Mouse (Mus musculus): ENCODE results near the gene Tnfrsf11a. TPM values are rescaled to one million over a fixed set of nuclear protein-coding genes. Genes with fewer than 3 reads are reported as not detected.
"Not testable (repeated sequence)": the region's sequence is repeated elsewhere in the genome, so short reads cannot be mapped to it uniquely, and the experiment has no call there.

Tnfrsf11a gene
- total RNA-seq, 2 experiments from 2014 or later = 0.54 to 1.5 TPM

DNA sequence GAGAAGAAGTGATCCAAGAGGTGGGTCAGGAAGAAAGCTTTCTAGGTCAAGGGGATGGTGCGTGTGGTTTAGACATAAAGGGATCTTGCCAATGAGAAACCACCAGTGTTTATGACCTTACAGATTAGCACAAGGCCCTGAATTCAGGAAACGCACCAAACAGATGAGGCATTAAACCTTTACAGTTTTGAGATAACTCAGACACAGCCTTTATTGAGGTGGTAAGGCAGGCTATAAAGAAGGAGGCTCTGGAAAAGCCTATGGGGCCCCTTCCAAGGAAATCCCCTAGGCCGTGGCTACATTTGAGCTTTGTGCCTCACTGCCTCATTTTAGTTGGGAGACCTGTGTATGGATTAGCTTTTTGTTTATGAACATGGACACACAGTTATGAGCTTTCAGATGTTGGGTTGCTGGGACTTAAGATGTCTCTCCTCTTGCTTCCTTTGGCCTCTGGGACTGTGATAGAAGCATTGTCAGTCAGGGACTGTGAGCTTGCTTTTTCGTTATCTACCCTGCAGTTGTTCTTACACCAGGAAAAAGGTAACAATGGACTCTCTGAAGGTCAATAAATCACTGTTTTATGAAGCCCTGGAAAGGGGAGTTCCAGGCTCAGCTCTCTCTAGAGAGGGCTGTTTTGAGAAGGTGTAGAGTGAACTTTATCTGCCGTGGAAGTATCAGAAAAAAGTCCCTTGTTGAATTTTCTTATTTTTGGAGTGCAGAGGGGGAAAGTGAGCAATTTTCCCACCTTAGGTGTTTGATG is 3.9 kb downstream of the Tnfrsf11a start:
- no peak for ATAC-seq (replicated peaks; ENCODE audit: poor library complexity, severe bottlenecking)

DNA sequence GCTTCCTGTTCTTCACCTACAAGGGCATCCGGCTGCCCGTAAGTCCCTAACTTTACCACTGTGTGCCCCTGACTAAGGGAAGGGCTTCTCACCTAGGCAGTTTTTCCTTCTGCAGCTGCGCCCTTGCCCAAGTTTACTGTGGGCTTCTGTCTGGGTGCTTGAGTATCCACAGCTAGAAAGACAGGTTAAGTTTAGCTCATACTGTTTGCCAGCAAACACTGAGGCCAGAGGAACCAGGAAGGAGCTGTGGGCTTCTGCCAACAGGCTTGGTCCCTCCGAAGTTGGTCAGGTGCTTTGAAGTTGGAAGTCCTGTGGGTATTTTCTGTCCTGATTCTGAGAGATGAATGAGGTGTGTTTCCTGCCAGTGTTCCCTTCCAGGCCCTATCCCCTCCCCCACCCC is 4.6 kb downstream of the Tnfrsf11a start:
- ATAC-seq (replicated peaks; ENCODE audit: poor library complexity, severe bottlenecking) = no peak

DNA sequence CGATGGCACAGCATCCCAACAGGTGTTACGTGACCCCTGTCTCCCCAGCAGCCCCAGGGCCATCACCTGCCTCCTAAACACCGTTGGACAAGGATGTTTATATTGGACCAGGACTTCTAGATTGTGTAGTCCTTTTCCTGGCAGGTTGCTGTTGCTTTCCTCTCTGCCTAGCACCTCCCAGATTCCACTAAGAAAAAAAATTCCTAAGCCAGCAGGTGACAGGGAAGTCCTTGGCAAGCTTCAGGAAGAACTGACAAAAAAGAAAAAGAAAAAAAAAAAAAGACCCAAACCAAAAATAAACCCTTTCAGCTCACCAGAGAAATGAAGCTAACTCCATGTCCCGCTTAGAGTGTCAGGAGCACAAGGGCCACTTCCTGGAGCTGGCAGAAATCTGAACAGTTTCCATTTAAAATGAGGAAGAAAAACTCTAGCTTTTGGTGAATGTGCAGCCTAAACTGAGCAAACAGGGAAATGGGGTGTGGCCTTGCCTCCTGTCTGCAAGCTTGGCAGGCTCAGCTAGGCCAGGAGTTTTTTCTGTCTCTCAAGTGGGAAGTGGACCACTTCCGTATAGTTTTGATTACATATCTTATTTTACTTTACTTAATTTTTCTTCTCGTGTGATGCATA is 6.3 kb downstream of the Tnfrsf11a start:
- peak; percentile 88 for ATAC-seq (replicated peaks; ENCODE audit: poor library complexity, severe bottlenecking)

DNA sequence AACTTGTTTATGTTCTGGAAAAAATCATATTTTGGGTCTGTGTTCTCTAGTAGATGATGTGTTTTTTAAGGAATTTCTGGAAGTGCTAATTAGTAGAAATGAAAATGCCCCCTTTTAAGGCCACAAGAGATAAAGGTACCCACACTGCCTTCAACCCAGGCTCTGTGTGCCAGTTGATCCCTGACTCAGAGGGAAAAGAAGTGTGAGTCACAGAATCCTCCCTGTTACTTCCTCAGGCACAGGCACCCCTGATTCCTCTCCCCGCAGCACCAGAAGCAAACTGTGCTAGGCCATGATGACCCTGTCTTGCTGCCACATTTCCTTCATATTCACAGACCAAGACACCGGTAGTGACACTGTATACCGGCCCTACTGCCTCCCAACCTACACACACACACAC is 9.6 kb downstream of the Tnfrsf11a start:
- peak; percentile 48 for ATAC-seq (replicated peaks; ENCODE audit: poor library complexity, severe bottlenecking)

DNA sequence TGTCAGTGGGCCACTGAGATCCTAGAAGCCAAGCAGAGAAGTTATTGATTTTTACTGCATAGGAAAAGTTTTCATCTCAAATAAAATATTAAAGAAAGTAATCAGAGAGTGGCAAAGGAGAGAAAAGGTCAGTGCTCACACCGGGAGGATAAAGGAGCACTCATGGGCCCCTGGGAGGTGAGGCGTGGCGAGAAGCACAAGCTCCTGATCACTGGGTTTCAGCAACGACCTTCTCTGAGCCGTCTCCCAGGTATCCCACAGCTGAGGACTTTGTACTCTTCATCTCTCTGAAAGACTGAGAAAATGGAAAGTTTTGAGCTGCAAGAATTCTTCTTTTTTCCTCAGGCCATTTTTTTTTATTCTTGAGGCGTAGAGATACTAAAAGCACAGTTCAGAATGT is 14.2 kb downstream of the Tnfrsf11a start:
- no peak for ATAC-seq (replicated peaks; ENCODE audit: poor library complexity, severe bottlenecking)

DNA sequence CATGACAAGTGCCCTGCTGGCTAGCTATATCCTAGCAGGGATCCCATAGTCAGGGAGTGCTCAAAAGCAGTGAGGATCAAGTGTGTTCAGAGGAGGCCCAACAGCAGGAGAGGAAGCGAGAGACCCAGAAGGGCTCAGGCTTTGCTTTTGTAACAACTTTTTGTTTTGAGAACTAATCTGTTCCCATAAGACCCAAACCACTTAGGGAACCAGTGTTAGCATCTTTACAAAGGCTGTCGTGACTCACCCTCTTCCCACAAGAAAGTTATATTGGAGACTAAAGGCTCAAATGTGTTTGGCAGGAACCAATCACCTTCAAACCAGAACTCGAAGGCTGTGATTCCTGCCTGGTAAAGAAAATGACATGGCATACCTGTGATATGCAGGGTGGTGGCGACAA is 15.2 kb downstream of the Tnfrsf11a start:
- ATAC-seq (replicated peaks; ENCODE audit: poor library complexity, severe bottlenecking) = no peak

DNA sequence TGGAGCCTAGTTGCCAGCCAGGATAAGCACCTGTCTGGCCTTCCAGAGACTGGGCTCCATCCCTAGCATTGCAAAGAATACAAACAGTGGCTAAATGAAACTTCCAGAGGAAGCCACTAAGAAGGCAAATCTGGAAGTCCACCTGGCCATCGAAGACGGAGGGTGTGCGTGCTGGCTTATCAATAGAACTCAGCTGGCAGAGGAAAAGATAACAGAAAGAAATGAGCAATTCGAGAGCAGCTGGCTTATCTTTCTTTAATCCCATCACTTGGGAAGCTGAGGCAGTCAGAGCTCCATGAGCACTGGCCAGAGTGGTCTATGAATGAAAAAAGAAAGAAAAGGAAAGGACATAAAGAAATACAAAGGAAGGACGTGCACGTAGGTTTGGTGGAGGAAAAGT is 20.1 kb downstream of the Tnfrsf11a start:
- no peak for ATAC-seq (replicated peaks; ENCODE audit: poor library complexity, severe bottlenecking)

DNA sequence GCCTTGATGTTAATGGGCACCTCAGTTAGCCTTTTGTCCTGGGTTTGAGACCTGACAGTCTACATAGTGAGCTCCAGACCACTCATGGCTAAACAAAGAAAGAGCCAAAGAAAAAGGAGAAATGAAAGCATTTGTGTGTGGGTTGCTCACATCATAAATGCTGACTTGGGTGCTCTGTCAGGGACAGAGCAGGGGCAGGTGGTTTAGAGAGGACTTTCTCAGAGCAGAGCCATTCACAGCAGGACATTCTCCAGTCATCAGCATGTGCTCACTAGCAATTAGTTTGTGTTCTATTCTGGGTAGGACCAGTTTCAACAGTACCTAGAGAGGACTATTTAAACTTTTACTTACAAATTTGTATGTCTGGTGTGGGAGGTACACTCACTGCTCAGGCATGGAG is 20.7 kb downstream of the Tnfrsf11a start:
- ATAC-seq (replicated peaks; ENCODE audit: poor library complexity, severe bottlenecking) = peak; percentile 75

DNA sequence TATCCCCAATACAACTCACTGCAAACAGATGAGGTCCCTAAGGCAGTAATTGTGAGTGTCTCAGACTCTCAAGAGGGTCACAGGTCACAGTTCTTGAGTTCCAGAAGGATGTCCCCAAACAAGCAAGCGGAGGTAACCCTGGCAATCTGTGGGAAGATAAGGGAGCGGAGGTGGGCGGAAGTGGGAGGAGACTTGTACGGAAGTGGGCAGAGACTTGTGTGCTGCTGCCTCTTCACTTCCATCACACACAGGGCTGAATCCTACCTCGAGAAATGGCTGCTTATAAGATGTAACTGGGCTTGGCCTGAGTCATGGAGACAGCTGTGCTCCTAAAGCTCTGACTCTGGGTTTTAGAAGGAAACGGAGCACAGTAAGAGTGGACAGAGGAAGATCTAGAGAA is 22.4 kb downstream of the Tnfrsf11a start:
- peak; percentile 63 for ATAC-seq (replicated peaks; ENCODE audit: poor library complexity, severe bottlenecking)

DNA sequence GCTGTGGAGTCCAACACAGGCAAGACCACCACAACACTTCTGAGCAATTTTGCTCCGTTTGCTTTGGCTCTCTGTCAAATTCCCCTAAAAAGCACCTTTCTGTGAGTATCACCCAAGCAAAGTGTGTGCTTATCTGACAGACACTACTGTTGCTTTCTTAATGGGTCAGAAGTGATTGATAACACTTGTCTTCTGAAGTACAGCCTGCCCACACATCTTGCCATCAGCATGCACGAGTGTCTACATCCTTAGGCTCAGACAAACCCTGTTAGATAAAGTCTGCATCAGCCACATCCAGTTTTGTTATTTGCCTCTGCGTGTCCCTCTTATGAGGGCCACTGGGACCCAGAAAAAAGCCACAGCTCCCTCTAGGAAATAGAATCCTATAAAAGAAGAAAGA is 23.8 kb downstream of the Tnfrsf11a start:
- ATAC-seq (replicated peaks; ENCODE audit: poor library complexity, severe bottlenecking) = no peak

DNA sequence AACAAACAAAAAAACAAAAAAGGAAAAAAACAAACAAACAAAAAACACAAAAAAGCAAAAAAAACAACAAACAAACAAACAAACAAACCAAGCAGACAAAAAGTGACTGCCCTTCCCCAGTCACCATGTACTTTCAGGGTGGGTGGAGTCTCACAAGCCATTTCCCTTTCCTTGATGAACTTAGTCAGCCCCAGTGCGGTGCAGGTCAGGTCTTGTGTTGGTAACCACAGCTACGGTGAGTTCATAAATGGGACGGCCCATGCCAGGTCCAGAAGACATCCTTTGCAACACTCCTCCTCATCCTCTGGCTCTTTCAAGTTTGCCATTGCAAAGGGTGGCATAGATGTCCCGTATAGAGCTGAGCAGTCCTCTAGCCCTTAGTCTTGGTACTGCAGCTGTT is 25.0 kb downstream of the Tnfrsf11a start:
- ATAC-seq (replicated peaks; ENCODE audit: poor library complexity, severe bottlenecking) = peak; percentile 30

DNA sequence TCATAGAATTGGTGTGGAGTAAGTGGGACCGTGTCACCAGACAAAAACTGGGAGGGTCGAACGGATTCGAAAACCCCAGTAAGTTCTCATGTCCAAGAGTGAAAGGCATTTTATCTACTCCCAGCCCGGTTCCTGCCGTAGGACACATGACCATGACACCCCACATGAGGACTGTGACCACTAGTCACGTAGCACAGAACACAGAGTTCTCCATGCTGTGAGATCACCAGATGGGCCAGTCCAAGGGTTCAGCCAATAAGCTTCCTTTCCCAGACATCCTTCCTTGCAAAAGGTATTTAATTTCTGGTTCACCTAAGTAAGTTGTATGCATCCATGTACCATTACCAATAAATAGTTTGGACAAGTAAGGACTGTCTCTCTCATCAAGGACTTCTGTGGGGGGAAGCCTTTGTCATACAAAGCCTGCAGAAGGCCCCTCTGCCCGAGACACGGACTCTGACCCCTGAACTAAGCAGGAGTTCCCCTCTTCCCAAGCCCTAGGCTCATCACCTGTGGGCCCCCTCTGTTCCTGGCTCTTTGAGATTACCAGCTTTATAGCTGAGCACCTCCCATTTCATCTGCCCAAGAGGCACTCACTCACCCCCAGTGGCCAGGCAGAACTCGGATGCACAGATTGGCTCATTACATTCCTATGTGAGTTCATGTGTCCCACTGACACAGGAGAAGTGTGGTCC is 26.7 kb downstream of the Tnfrsf11a start:
- no peak for ATAC-seq (replicated peaks; ENCODE audit: poor library complexity, severe bottlenecking)

DNA sequence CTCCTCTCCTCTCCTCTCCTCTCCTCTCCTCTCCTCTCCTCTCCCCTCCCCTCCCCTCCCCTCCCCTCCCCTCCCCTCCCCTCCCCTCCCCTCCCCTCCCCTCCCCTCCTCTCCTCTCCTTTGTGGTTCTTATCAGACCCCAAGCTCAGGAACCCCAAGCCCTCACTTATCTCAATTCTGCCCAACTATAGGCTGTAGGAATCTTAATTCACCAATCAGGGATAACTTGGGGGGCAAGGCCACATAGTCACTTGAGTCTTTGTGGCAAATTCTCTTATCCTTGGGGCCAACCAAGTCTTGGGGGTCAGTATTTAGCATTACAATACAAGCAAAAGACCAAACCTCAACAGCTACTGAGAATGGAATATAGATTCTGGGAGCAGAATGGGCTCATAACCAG is 31.5 kb downstream of the Tnfrsf11a start:
- not testable (repeated sequence) for ATAC-seq (replicated peaks; ENCODE audit: poor library complexity, severe bottlenecking)

DNA sequence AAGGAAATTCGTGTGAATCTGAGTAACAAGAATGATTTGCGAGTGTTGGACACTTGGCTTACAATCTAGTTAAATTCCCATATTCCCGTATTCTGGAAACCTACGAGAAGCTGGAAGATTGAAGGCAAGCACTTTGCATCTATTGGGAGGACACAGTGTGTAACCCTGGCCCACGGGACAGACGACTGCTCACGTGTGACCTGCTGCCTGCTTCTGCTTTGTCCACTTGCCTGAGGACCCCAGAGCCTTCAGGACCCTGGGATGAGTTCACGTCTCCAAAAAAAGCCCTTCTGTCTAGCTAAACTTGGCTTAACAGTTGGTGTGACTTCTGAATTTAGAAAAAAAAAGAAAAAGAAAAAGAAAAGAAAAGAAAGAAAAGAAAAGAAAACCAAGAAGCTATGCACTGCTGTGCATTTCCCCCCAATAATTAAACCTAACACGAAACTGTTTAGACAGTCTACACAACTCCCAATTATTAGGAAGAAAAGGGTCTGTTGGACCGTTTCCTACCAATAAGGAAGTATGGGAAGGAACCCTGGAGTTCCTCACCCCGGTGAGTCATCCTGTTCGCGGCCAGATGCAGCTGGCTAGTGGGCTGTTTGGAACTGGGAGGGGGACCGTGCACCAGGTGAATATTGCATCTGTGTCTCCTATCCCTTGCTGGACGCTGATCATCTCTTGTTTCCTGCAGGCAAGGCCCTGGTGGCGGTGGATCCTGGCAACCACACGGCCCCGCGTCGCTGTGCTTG is 32.6 kb downstream of the Tnfrsf11a start:
- peak; percentile 59 for ATAC-seq (replicated peaks; ENCODE audit: poor library complexity, severe bottlenecking)

DNA sequence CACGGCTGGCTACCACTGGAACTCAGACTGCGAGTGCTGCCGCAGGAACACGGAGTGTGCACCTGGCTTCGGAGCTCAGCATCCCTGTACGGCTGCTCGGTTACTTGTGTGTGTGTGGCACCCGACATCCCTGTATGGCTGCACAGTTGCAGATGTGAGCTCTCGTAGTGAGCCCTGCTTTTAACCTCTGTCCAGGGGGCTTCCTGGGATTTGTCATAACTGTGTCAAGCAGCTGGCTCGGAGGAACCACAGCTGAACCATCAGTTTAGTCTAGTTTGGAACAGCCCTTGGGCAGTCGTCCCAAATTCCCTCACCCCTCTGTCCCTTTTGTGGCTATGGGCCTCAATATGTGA is 33.2 kb downstream of the Tnfrsf11a start:
- ATAC-seq (replicated peaks; ENCODE audit: poor library complexity, severe bottlenecking) = no peak

DNA sequence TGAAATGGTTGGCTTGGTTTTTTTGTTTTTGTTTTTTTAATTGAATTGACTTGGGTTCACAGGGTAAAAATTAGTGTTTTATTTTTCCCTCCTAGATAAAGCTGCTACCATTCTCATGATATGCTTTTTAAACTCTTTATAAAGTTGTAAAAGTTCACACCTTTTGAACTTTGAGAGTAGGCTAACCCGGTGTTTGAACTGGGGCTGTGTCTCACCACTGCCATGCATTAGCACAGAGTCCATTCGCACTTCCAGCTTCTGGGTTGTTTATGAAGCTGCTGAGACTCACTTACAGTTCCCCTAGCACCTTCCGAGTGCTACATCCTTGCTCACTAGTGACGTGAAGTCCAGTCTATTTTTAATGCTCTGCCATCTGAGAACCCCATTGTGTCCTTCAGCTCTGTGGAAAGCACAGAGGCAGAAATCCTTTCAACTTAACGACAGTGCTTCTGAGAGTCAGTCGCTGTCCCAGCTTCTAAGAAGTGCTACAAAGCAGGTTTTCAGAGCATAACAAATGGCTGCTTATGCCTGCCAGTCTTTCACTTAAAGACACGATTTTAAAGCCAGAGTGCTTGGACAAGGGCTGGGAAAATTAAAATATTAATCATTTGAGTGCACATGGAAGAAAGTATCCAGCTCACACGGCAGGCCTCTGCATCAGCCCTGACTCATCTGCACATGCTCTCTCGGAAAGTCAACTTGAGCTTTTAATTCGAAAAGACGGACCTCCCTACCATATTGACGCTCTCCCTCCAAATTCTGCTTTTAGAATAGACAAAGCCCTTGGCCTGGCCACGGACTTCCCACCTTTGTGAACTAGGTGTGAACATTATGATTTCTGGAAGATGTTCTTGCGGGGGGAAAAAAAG is 34.1 kb downstream of the Tnfrsf11a start:
- ATAC-seq (replicated peaks; ENCODE audit: poor library complexity, severe bottlenecking) = no peak

DNA sequence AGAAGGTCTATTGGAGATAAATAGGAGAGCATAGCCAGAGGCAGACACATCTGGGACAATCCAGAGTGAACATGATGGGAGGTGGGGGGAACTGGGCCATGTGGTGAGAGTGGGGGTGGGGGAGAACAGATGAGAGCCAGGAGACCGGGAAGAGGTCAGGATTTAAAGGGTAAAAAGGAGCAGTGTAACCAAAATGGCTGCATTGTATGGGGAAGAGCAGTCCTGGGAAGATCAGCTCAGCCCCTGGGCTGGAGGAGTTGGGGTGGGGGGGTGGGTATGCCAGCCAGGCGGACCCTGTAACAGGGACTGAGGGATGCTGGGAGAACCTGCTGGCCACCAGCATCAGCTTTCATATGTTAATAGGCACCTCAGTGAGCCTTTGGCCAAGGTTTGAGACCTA is 34.8 kb downstream of the Tnfrsf11a start:
- no peak for ATAC-seq (replicated peaks; ENCODE audit: poor library complexity, severe bottlenecking)

DNA sequence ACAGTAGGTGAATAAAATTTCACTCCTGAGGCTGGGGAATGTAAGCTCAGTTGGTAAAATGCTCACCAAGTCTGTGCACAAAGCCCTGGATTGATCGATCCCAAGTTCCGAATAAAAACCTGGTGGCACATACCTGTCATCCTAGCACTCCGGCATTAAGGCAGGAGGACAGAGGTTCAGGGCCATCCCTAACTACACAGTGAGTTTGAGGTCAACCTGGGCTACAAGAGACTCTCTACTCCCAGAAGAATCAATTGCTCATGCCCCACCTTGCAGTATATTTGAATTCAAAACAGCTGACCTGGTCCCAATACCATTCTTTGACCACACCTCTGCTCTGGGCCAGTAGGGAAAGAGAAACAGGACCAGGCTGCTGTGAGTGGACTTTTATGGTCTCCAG is 35.2 kb downstream of the Tnfrsf11a start:
- ATAC-seq (replicated peaks; ENCODE audit: poor library complexity, severe bottlenecking) = no peak

DNA sequence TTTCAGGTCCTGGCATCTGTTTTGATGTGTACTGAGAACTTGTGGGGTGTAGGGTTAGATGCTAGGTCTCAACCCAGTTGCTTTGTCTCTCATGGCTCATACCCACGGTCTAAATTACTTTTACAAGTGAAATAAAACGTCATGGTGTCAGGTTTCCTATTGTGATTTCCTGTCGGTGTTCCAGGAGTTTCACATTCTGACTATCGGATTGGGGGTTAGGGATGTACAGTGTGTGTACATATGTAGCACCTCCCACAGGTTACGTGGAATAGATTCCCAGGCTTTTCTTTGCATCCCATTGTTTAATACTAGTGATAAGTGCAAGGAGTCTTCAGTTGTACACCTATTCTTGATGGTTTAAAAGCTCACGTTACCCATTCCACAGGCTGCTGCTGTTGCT is 38.5 kb downstream of the Tnfrsf11a start:
- no peak for ATAC-seq (replicated peaks; ENCODE audit: poor library complexity, severe bottlenecking)

DNA sequence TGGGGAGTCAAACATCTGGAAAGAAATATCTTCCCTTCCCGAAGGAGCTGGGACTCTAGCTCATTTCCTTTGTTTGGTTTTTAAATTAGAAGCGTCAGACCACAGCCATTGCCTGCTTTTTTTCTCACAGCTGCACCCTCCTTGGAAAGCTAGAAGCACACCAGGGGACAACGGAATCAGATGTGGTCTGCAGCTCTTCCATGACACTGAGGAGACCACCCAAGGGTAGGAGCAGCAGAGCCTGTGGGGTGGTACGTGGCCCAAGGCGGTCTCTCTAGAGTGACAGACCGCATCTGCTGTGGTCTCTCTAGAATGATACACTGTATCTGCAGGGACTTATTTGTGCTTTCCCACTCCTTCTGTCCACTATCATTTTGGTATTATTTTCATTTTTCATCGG is 39.2 kb downstream of the Tnfrsf11a start:
- no peak for ATAC-seq (replicated peaks; ENCODE audit: poor library complexity, severe bottlenecking)

All from granulocyte monocyte progenitor cell, adult 5-6 weeks (primary cell).